Mouse (Mus musculus) heart, embryonic 14.5 days (tissue): Measurements from ENCODE around the gene Pde4b. TPM values are rescaled to one million over a fixed set of nuclear protein-coding genes. Genes with fewer than 3 reads are reported as not detected.
"Not testable (repeated sequence)": the region's sequence is repeated elsewhere in the genome, so short reads cannot be mapped to it uniquely, and the experiment has no call there.

Experiments used
- ATAC-seq: fragments of 200-750 bp; cut with Nextera tagmentation; 2 replicates; pipeline ENCODE4 v1.8.0; 2017; ENCODE audit warnings: low read depth, moderate TSS enrichment; ENCODE audit not compliant: insufficient number of reproducible peaks, insufficient read depth, low FRiP score
- H3K27ac ChIP-seq, 2 experiments: fragments of 200-500 bp in 1 of 2; fragments of 300-500 bp in 1 of 2; sonication (generic) in 1 of 2; replicated peaks in 1 of 2; 2 replicates each; pipeline ENCODE4 v1.5.1; 2012 to 2014; ENCODE audit warnings: low read depth in 2 of 2, low read length in 2 of 2, control low read depth in 1 of 2, mild to moderate bottlenecking in 1 of 2, mixed read lengths in 1 of 2; ENCODE audit not compliant: control insufficient read depth in 1 of 2, insufficient read depth in 1 of 2
- H3K27me3 ChIP-seq: fragments of 300-500 bp; sonication (generic); 2 replicates; pipeline ENCODE4 v1.6.1; 2014; ENCODE audit warnings: mild to moderate bottlenecking, low read length, control low read depth; ENCODE audit not compliant: control insufficient read depth, insufficient read depth
- H3K36me3 ChIP-seq: fragments of 300-500 bp; sonication (generic); 2 replicates; pipeline ENCODE4 v1.6.1; 2014; ENCODE audit warnings: mild to moderate bottlenecking, control low read depth, low read length, mixed read lengths; ENCODE audit not compliant: control insufficient read depth, insufficient read depth
- H3K4me1 ChIP-seq, 2 experiments: fragments of 200-500 bp in 1 of 2; fragments of 300-500 bp in 1 of 2; sonication (generic) in 1 of 2; 2 replicates each; pipeline ENCODE4 v1.6.1; 2012 to 2014; ENCODE audit warnings: low read length in 2 of 2, control low read depth in 1 of 2, mixed read lengths in 1 of 2; ENCODE audit not compliant: control insufficient read depth in 2 of 2, insufficient read depth in 2 of 2
- H3K4me2 ChIP-seq: fragments of 300-500 bp; sonication (generic); 2 replicates; pipeline ENCODE4 v1.6.1; 2014; ENCODE audit warnings: mild to moderate bottlenecking, low read length
- H3K4me3 ChIP-seq, 2 experiments: fragments of 200-500 bp in 1 of 2; fragments of 300-500 bp in 1 of 2; sonication (generic) in 1 of 2; 2 replicates each; pipeline ENCODE4 v1.5.1; 2012 to 2014; ENCODE audit warnings: low read length in 2 of 2, mild to moderate bottlenecking in 2 of 2, control low read depth in 1 of 2, low read depth in 1 of 2, moderate library complexity in 1 of 2; ENCODE audit not compliant: control insufficient read depth in 1 of 2, insufficient read depth in 1 of 2
- H3K9ac ChIP-seq: fragments of 300-500 bp; sonication (generic); 2 replicates; pipeline ENCODE4 v1.6.1; 2014; ENCODE audit warnings: mild to moderate bottlenecking, low read length
- H3K9me3 ChIP-seq: fragments of 300-500 bp; sonication (generic); 2 replicates; pipeline ENCODE4 v1.6.1; 2016; ENCODE audit warnings: low read length, control low read depth; ENCODE audit not compliant: control insufficient read depth
- WGBS: fragments of 180-500 bp; shearing (Covaris S2); extraction: QIAGEN DNeasy Blood & Tissue Kit; methylation state at CpG from one replicate; pipeline ENCODE4 v1.1.7; 2014; 5-methylcytosine and 5-hydroxymethylcytosine counted together
- polyA plus RNA-seq: library from polyadenylated mRNA; unstranded; fragments of >200 nt; fragmentation: Nextera tagmentation; extraction: Ambion mirVana; gene quantifications from 2 replicates; pipeline ENCODE4 v1.2.1, GENCODE M21; 2014

Pde4b gene
- polyA plus RNA-seq = 29.2 and 30.5 TPM in 2 replicates

GRCm38 (mm10) chr4:102087091-102087565 is at the start of gene Pde4b:
TSS of gene Pde4b (plus strand) at chr4:102087543.
- Histone ChIP-seq H3K27ac (no peak within 1 kb of the TSS), H3K27me3 (peaks cover 32% of the 10 kb centered on the region), H3K9me3 (no peaks in the 10 kb centered on the region), H3K4me1 (peaks cover 0 to 7% of the 10 kb centered on the region in 2 experiments; a peak in 1 of 4 replicates), H3K4me2 (peak within 1 kb of the TSS; percentile 87), H3K9ac (peak within 1 kb of the TSS; percentile 62), H3K36me3 (no peaks in the 10 kb centered on the region), H3K4me3 (peak within 1 kb of the TSS; percentile 50 to 57)
- no peak for ATAC-seq
- WGBS = 10% methylated on average over 11 of the region's 11 CpGs

GRCm38 (mm10) chr4:102040190-102040589 is 47.2 kb upstream of the Pde4b start:
- H3K4me2 ChIP-seq = no peak overlapping the region
- no peak overlapping the region for H3K27ac ChIP-seq
- peaks cover 0 to 2% of the 10 kb centered on the region in 2 experiments; a peak in 1 of 4 replicates for H3K4me1 ChIP-seq
- H3K4me3 ChIP-seq = no peak overlapping the region
- no peaks in the 10 kb centered on the region for H3K27me3 ChIP-seq
- no peak overlapping the region for H3K9ac ChIP-seq
- H3K36me3 ChIP-seq = no peaks in the 10 kb centered on the region
- ATAC-seq = no peak
- H3K9me3 ChIP-seq = no peaks in the 10 kb centered on the region
- 37% methylated on average over 3 of the region's 3 CpGs for WGBS

DNA sequence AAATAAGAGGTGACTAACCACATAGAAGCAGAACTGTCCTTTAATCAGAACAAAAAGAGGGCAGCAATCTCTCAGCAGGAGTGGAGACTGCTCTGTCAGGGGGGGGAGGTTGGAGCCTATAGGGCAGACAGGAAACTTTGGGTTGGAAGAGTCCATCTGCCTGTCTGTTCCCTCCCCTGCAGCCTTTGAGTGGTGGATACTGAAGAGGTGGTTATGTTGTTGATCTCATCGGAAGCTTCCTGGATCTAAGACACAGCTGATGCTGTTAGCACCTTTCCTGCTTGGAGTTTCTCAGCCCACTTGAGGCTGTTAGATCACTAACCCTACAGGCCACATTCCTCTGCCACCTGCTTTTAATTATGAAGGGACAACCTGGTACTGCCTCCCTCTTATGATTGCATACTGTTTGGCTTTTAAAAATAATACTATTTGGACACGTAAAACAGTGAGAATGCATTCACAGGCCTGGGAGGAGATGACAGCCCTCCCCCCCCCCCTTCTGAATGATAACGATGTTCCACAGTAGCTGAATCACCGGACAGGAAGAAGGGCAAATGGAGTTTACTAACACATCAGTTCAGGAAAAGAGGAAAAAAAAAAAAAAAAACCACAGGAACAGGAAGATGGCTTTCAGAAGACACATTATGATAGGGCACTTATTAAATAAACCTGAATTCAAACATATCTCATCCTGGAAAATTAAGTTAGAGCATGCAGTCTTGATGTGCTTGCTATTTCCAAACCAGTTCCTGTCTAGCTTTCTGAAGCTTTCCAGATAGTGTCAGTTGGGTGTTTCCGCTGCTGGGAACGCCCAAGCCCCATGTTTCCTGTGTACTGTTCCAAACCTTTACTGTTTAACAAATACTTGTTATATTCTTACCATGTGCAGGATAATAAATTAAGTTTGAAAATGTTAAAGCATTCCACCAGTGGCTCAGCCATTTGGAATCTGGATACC is 41.9 kb upstream of the Pde4b start:
- H3K4me3 ChIP-seq = no peak overlapping the region
- H3K4me2 ChIP-seq = no peak overlapping the region
- WGBS = 29% methylated on average over 5 of the region's 6 CpGs
- no peaks in the 10 kb centered on the region for H3K9me3 ChIP-seq
- H3K27ac ChIP-seq = peak overlapping the region; percentile 69 to 82
- no peaks in the 10 kb centered on the region for H3K27me3 ChIP-seq
- peaks cover 3 to 4% of the 10 kb centered on the region in 2 experiments; a peak in 2 of 4 replicates for H3K4me1 ChIP-seq
- ATAC-seq = no peak
- H3K36me3 ChIP-seq = no peaks in the 10 kb centered on the region
- H3K9ac ChIP-seq = no peak overlapping the region

GRCm38 (mm10) chr4:102049368-102049767 is 38.0 kb upstream of the Pde4b start:
- not testable (repeated sequence) for H3K36me3 ChIP-seq, H3K9ac ChIP-seq, H3K27me3 ChIP-seq, H3K4me2 ChIP-seq, H3K4me3 ChIP-seq, H3K27ac ChIP-seq, H3K4me1 ChIP-seq, H3K9me3 ChIP-seq
- 93% methylated on average over 14 of the region's 14 CpGs for WGBS
- ATAC-seq = peak; percentile 64; the same call in 1 of the 2 replicates

GRCm38 (mm10) chr4:102061322-102061721 is 26.0 kb upstream of the Pde4b start:
- no peak for ATAC-seq
- no peak overlapping the region for H3K4me3 ChIP-seq
- 84% methylated on average over 2 of the region's 2 CpGs for WGBS
- H3K9ac ChIP-seq = no peak overlapping the region
- H3K27ac ChIP-seq = no peak overlapping the region
- H3K9me3 ChIP-seq = no peaks in the 10 kb centered on the region
- no peaks in the 10 kb centered on the region for H3K27me3 ChIP-seq
- H3K4me1 ChIP-seq = no peaks in the 10 kb centered on the region
- no peaks in the 10 kb centered on the region for H3K36me3 ChIP-seq
- no peak overlapping the region for H3K4me2 ChIP-seq

- Histone ChIP-seq H3K4me1 (no peaks in the 10 kb centered on the region), H3K27ac (no peak overlapping the region), H3K9me3 (no peaks in the 10 kb centered on the region), H3K4me3 (no peak overlapping the region), H3K27me3 (no peaks in the 10 kb centered on the region), H3K4me2 (no peak overlapping the region), H3K9ac (no peak overlapping the region), H3K36me3 (no peaks in the 10 kb centered on the region)
- WGBS = 93% methylated on average over 2 of the region's 2 CpGs
- ATAC-seq = no peak
Observed at GRCm38 (mm10) chr4:102069314-102069713, 18.0 kb upstream of the Pde4b start.

- peaks cover 32% of the 10 kb centered on the region for H3K27me3 ChIP-seq
- no peaks in the 10 kb centered on the region for H3K9me3 ChIP-seq
- H3K4me1 ChIP-seq = peaks cover 0 to 7% of the 10 kb centered on the region in 2 experiments; a peak in 1 of 4 replicates
- 84% methylated on average over 4 of the region's 4 CpGs for WGBS
- no peak overlapping the region for H3K9ac ChIP-seq
- H3K36me3 ChIP-seq = no peaks in the 10 kb centered on the region
- H3K4me3 ChIP-seq = no peak overlapping the region
- no peak for ATAC-seq
- H3K4me2 ChIP-seq = no peak overlapping the region
- no peak overlapping the region for H3K27ac ChIP-seq
Observed at GRCm38 (mm10) chr4:102086336-102086735, 1.0 kb upstream of the Pde4b start.
